Comparison of ENCODE assay signal across 17 mouse cellular contexts in genomic region chr2:144191707-144192106, GRCm38 (mm10).
DNase-seq lines count a peak whose midpoint lies in the region; ATAC-seq lines count a peak whose summit lies in the region.
"Had no signal": no experiment of that assay in that cellular context is flagged by ENCODE, and none has a peak within 500 bp of the region (broad histone marks: within the 10 kb centered on the region; RNA-seq: fewer than 3 reads in every experiment).

No protein-coding gene starts in this region.

- no peak overlapping the region for H3K4me2 ChIP-seq in embryonic facial prominence, embryonic 13.5 days
- H3K4me2 ChIP-seq in hindbrain, embryonic 11.5 days (replicated peaks; ENCODE audit: low read depth, low read length), result no peak overlapping the region
- H3K4me2 ChIP-seq: forebrain, embryonic 13.5 days; hindbrain, embryonic 14.5 days; intestine, embryonic 15.5 days had no signal

- peaks cover 30% of the 10 kb centered on the region for H3K4me1 ChIP-seq in heart, embryonic 10.5 days
- H3K4me1 ChIP-seq in embryonic facial prominence, embryonic 13.5 days, result peaks cover 39% of the 10 kb centered on the region
- H3K4me1 ChIP-seq in hindbrain, embryonic 11.5 days (replicated peaks; ENCODE audit: control insufficient read depth, insufficient read depth, low read length), result no peaks in the 10 kb centered on the region
- H3K4me1 ChIP-seq: forebrain, embryonic 13.5 days had no signal

- no peaks in the 10 kb centered on the region for H3K9me3 ChIP-seq in heart, embryonic 10.5 days
- H3K9me3 ChIP-seq in embryonic facial prominence, embryonic 13.5 days, result no peaks in the 10 kb centered on the region
- no peaks in the 10 kb centered on the region for H3K9me3 ChIP-seq in hindbrain, embryonic 11.5 days (ENCODE audit: control insufficient read depth, low read length)
- H3K9me3 ChIP-seq: forebrain, embryonic 13.5 days; intestine, embryonic 15.5 days had no signal

- H3K4me3 ChIP-seq in heart, embryonic 10.5 days, result no peak overlapping the region
- H3K4me3 ChIP-seq in embryonic facial prominence, embryonic 13.5 days, result no peak overlapping the region
- no peak overlapping the region for H3K4me3 ChIP-seq in hindbrain, embryonic 11.5 days (ENCODE audit: low read depth, low read length)
- H3K4me3 ChIP-seq: forebrain, embryonic 13.5 days; intestine, embryonic 15.5 days had no signal

- ATAC-seq in embryonic facial prominence, embryonic 13.5 days (ENCODE audit: insufficient number of reproducible peaks, insufficient read depth, low FRiP score, low TSS enrichment, low read depth), result no peak
- no peak for ATAC-seq in hindbrain, embryonic 11.5 days (ENCODE audit: low FRiP score)
- ATAC-seq: forebrain, embryonic 13.5 days; forebrain, postnatal 0 days had no signal

- WGBS in heart, embryonic 10.5 days, result 78% methylated on average over 4 of the region's 4 CpGs
- 30% methylated on average over 4 of the region's 4 CpGs for WGBS in embryonic facial prominence, embryonic 13.5 days
- 84% methylated on average over 4 of the region's 4 CpGs for WGBS in hindbrain, embryonic 11.5 days

- peaks cover 6% of the 10 kb centered on the region; the same call in 1 of the 2 replicates for H3K27me3 ChIP-seq in heart, embryonic 10.5 days (ENCODE audit: insufficient read depth, poor library complexity, severe bottlenecking)
- H3K27me3 ChIP-seq in embryonic facial prominence, embryonic 13.5 days, result 0 out of 2 replicates have a peak, but pooled peaks cover 3% of the 10 kb centered on the region
- no peaks in the 10 kb centered on the region for H3K27me3 ChIP-seq in hindbrain, embryonic 11.5 days (ENCODE audit: control insufficient read depth, insufficient read depth, low read length)
- H3K27me3 ChIP-seq: forebrain, embryonic 13.5 days; intestine, embryonic 15.5 days had no signal

- H3K9ac ChIP-seq in embryonic facial prominence, embryonic 13.5 days, result no peak overlapping the region
- no peak overlapping the region for H3K9ac ChIP-seq in hindbrain, embryonic 11.5 days (ENCODE audit: low read depth, low read length)
- H3K9ac ChIP-seq: forebrain, embryonic 13.5 days; forebrain, postnatal 0 days; hindbrain, embryonic 14.5 days; intestine, embryonic 15.5 days had no signal

- peak overlapping the region; percentile 43; the same call in 1 of the 2 replicates for H3K27ac ChIP-seq in heart, embryonic 10.5 days
- H3K27ac ChIP-seq in embryonic facial prominence, embryonic 13.5 days, result peak overlapping the region; percentile 73; the same call in 1 of the 2 replicates
- no peak overlapping the region for H3K27ac ChIP-seq in hindbrain, embryonic 11.5 days (ENCODE audit: low read depth, low read length)
- H3K27ac ChIP-seq: forebrain, embryonic 13.5 days; hindbrain, embryonic 14.5 days had no signal

- DNase-seq in heart, embryonic 10.5 days (ENCODE audit: low spot score), result no peak
- no peak for DNase-seq in heart, adult 18-20 months
- DNase-seq in NIH3T3 (ENCODE audit: low read depth), result peak; percentile 53
- no peak for DNase-seq in urinary bladder, postnatal 14 days (ENCODE audit: low spot score)
- DNase-seq in adrenal gland, adult 2 months, result no peak
- DNase-seq in hindbrain, embryonic 11.5 days (ENCODE audit: low spot score), result no peak
- DNase-seq: adrenal gland, postnatal 10 days; cerebellum, adult 11 months; cerebellum, adult 8-10 months; cerebellum, postnatal 14 days; forebrain, postnatal 0 days; gastrocnemius, postnatal 14 days; heart, postnatal 10 days had no signal

- H3K36me3 ChIP-seq in heart, embryonic 10.5 days, result no peaks in the 10 kb centered on the region
- H3K36me3 ChIP-seq in embryonic facial prominence, embryonic 13.5 days, result no peaks in the 10 kb centered on the region
- H3K36me3 ChIP-seq in hindbrain, embryonic 11.5 days (ENCODE audit: control insufficient read depth, insufficient read depth, low read length), result no peaks in the 10 kb centered on the region
- H3K36me3 ChIP-seq: intestine, embryonic 15.5 days had no signal
